Mouse (Mus musculus) ZHBTc4 (cell line): Measurements from ENCODE around the gene Copb1.

Experiments
- DNase-seq: peaks from one replicate; pipeline ENCODE4 v3.0.0-alpha.2; 2011; ENCODE audit warnings: low read depth, low spot score

Copb1 gene

DNA sequence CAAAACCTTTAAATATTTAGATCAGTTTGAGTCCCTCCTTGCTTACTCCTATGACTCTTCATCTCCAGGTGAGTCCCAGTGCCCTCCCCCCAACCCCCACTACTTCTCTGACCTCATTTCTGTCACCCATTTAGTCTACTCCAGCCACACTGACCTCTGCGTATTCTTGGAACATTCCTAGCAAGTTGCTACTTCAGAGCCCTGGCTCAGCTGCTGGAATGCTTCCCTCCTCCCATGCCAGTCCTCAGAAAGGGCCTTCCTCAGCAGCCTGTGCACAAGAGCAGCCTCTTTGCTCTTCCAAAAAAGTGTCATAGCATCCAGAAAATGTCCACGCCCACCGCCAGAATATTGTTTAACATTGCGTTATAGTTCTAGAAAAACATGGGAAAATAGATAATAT is 84.5 kb downstream of the Copb1 start:
- DNase-seq, result no peak

DNA sequence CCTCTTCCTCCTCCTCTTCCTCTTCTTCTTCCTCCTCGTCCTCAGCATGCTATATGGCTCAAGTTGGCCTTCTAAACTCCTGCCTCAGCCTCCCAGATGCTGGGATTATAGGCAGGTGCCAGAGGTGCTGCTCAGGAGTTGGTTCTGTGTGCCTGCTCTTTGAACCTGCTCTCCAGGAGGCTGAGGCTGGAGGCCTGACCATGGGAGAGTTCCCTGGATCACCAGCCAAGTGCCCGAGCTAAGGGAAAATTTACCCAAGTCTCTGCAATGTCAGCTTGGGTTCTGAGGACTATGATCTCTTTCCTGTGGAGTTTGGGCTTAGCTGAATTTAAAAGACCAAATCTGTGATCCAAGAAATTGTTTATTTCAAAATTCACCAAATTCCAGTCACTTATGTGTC is 85.1 kb downstream of the Copb1 start:
- DNase-seq, result no peak
